Mouse (Mus musculus): ENCODE measurements at regions not wholly inside any gene's neighbourhood (a gene's known extent, or its start where the extent isn't known, plus 50 kb on each side); places are given as distances from the start of the nearest gene placed in this dataset.
A peak's percentile ranks its signal among the peaks of the same experiment; 100 is the strongest.

DNA sequence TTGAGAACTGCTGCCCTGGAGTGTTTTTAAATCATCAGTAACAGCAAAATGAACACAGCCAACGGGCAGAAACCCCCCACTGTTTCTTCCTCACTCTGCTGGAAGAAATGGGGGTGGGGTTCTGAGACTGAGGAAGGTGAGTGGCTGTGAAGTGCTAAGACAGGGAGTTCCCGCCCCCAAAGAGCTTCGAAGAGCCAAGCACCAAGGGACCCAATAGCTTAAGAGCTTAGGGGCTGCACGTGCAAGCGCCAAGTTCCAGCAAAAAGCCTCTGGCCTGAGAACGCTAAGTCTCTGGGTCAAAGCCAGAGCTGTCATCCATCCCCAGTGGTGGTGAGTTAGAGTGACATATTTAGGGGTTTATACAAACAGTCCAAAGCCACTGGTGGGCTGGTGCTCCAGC, 55.1 kb upstream of the Pcbd1 start:
- no peak overlapping the region for H3K9ac ChIP-seq (ENCODE audit: low read length)
- 33% methylated on average over 6 of the region's 6 CpGs for WGBS
- H3K4me2 ChIP-seq (ENCODE audit: low read length), result no peak overlapping the region
- no peak for ATAC-seq (ENCODE audit: insufficient number of reproducible peaks, insufficient read depth, low FRiP score, low read depth)
- H3K9me3 ChIP-seq (ENCODE audit: control insufficient read depth, low read length), result no peaks in the 10 kb centered on the region
- H3K27me3 ChIP-seq (ENCODE audit: control insufficient read depth, insufficient read depth, low read length), result no peaks in the 10 kb centered on the region
- H3K27ac ChIP-seq (replicated peaks in 1 of 2; ENCODE audit: control insufficient read depth in 1 of 2, insufficient read depth in 1 of 2, low read depth in 2 of 2, low read length in 2 of 2), result no peak overlapping the region
- no peak overlapping the region for H3K4me3 ChIP-seq (ENCODE audit: control insufficient read depth in 1 of 2, insufficient read depth in 1 of 2, low read depth in 1 of 2, low read length in 2 of 2)
- no peaks in the 10 kb centered on the region for H3K36me3 ChIP-seq (ENCODE audit: control insufficient read depth, insufficient read depth, low read length)
- H3K4me1 ChIP-seq (ENCODE audit: control insufficient read depth in 2 of 2, insufficient read depth in 2 of 2, low read length in 2 of 2), result no peaks in the 10 kb centered on the region

- H3K4me1 ChIP-seq (ENCODE audit: control insufficient read depth in 2 of 2, insufficient read depth in 2 of 2, low read length in 2 of 2), result peaks cover 15 to 21% of the 10 kb centered on the region in 2 experiments
- H3K4me2 ChIP-seq (ENCODE audit: low read length), result no peak overlapping the region
- no peak overlapping the region for H3K27ac ChIP-seq (replicated peaks in 1 of 2; ENCODE audit: control insufficient read depth in 1 of 2, insufficient read depth in 1 of 2, low read depth in 2 of 2, low read length in 2 of 2)
- no peaks in the 10 kb centered on the region for H3K36me3 ChIP-seq (ENCODE audit: control insufficient read depth, insufficient read depth, low read length)
- H3K4me3 ChIP-seq (ENCODE audit: control insufficient read depth in 1 of 2, insufficient read depth in 1 of 2, low read depth in 1 of 2, low read length in 2 of 2), result no peak overlapping the region
- H3K9ac ChIP-seq (ENCODE audit: low read length), result no peak overlapping the region
- WGBS, result 51% methylated on average over 5 of the region's 5 CpGs
- no peaks in the 10 kb centered on the region for H3K27me3 ChIP-seq (ENCODE audit: control insufficient read depth, insufficient read depth, low read length)
- no peaks in the 10 kb centered on the region for H3K9me3 ChIP-seq (ENCODE audit: control insufficient read depth, low read length)
- no peak for ATAC-seq (ENCODE audit: insufficient number of reproducible peaks, insufficient read depth, low FRiP score, low read depth)
Observed at GRCm38 (mm10) chr10:61028598-61028997, 60.5 kb upstream of the Pcbd1 start.

GRCm38 (mm10) chr10:61027215-61027614, 61.9 kb upstream of the Pcbd1 start:
- H3K4me1 ChIP-seq (ENCODE audit: control insufficient read depth in 2 of 2, insufficient read depth in 2 of 2, low read length in 2 of 2), result peaks cover 15 to 21% of the 10 kb centered on the region in 2 experiments
- H3K4me3 ChIP-seq (ENCODE audit: control insufficient read depth in 1 of 2, insufficient read depth in 1 of 2, low read depth in 1 of 2, low read length in 2 of 2), result no peak overlapping the region
- H3K27me3 ChIP-seq (ENCODE audit: control insufficient read depth, insufficient read depth, low read length), result no peaks in the 10 kb centered on the region
- no peak overlapping the region; the same call in 1 of the 2 replicates for H3K4me2 ChIP-seq (ENCODE audit: low read length)
- 41% methylated on average over 6 of the region's 6 CpGs for WGBS
- H3K9me3 ChIP-seq (ENCODE audit: control insufficient read depth, low read length), result no peaks in the 10 kb centered on the region
- H3K9ac ChIP-seq (ENCODE audit: low read length), result no peak overlapping the region
- H3K36me3 ChIP-seq (ENCODE audit: control insufficient read depth, insufficient read depth, low read length), result no peaks in the 10 kb centered on the region
- no peak for ATAC-seq (ENCODE audit: insufficient number of reproducible peaks, insufficient read depth, low FRiP score, low read depth)
- H3K27ac ChIP-seq (replicated peaks in 1 of 2; ENCODE audit: control insufficient read depth in 1 of 2, insufficient read depth in 1 of 2, low read depth in 2 of 2, low read length in 2 of 2), result peak overlapping the region; percentile 9 to 59; a peak in 2 of 4 replicates

DNA sequence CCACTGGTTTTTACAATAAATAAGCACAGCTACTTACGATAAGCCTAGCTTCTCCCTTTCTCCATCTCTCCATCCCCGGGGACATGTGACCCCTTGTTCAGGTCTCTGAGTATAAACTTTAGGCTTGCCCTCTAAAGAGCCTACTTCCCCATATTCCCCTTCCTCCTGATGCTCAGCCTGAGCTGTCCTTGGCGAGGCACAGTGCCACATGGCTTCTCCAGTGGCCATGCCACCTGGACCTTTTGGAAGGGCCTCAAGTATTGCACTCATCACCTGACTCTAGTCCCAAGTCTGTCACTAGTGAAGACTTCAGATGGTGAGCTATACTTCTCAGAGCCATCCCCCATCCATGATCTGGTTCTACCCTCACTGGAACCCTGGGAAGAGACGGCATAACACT, 64.1 kb upstream of the Pcbd1 start:
- H3K36me3 ChIP-seq (ENCODE audit: control insufficient read depth, insufficient read depth, low read length), result no peaks in the 10 kb centered on the region

GRCm38 (mm10) chr10:61024166-61024565, 65.0 kb upstream of the Pcbd1 start:
- no peak overlapping the region for H3K4me3 ChIP-seq (ENCODE audit: control insufficient read depth in 1 of 2, insufficient read depth in 1 of 2, low read depth in 1 of 2, low read length in 2 of 2)
- H3K27me3 ChIP-seq (ENCODE audit: control insufficient read depth, insufficient read depth, low read length), result no peaks in the 10 kb centered on the region
- no peak overlapping the region for H3K9ac ChIP-seq (ENCODE audit: low read length)
- H3K36me3 ChIP-seq (ENCODE audit: control insufficient read depth, insufficient read depth, low read length), result no peaks in the 10 kb centered on the region
- H3K4me1 ChIP-seq (ENCODE audit: control insufficient read depth in 2 of 2, insufficient read depth in 2 of 2, low read length in 2 of 2), result peaks cover 15 to 21% of the 10 kb centered on the region in 2 experiments
- H3K4me2 ChIP-seq (ENCODE audit: low read length), result no peak overlapping the region
- 46% methylated on average over 3 of the region's 3 CpGs for WGBS
- no peaks in the 10 kb centered on the region for H3K9me3 ChIP-seq (ENCODE audit: control insufficient read depth, low read length)
- no peak for ATAC-seq (ENCODE audit: insufficient number of reproducible peaks, insufficient read depth, low FRiP score, low read depth)
- no peak overlapping the region for H3K27ac ChIP-seq (replicated peaks in 1 of 2; ENCODE audit: control insufficient read depth in 1 of 2, insufficient read depth in 1 of 2, low read depth in 2 of 2, low read length in 2 of 2)

More for the DNA sequence above, 64.1 kb upstream of the Pcbd1 start:
- Histone ChIP-seq H3K4me3 (ENCODE audit: control insufficient read depth in 1 of 2, insufficient read depth in 1 of 2, low read depth in 1 of 2, low read length in 2 of 2) (no peak overlapping the region), H3K9ac (ENCODE audit: low read length) (no peak overlapping the region), H3K9me3 (ENCODE audit: control insufficient read depth, low read length) (no peaks in the 10 kb centered on the region), H3K4me2 (ENCODE audit: low read length) (no peak overlapping the region), H3K27me3 (ENCODE audit: control insufficient read depth, insufficient read depth, low read length) (no peaks in the 10 kb centered on the region), H3K27ac (replicated peaks in 1 of 2; ENCODE audit: control insufficient read depth in 1 of 2, insufficient read depth in 1 of 2, low read depth in 2 of 2, low read length in 2 of 2) (no peak overlapping the region), H3K4me1 (ENCODE audit: control insufficient read depth in 2 of 2, insufficient read depth in 2 of 2, low read length in 2 of 2) (peaks cover 15 to 21% of the 10 kb centered on the region in 2 experiments)
- no peak for ATAC-seq (ENCODE audit: insufficient number of reproducible peaks, insufficient read depth, low FRiP score, low read depth)
- 70% methylated on average over 4 of the region's 4 CpGs for WGBS

DNA sequence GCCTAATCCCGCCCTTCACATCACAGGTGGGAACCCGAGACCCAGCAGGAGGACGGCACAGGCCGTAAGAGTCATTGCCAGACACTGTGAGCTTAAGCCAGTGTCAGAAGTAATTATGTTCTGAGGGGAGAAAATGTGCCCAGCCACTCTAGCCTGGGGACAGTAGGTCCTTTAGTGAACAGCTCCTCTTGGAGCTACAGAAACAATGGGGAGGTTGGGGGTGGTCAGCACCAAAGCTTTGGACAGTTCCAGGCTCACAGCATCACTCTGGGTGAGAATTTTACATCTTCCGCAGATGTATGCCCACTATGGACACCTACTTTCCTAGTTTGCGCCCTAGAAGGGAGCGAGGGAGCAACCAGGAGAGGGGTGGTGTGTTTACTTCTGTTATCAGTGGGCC, 65.7 kb upstream of the Pcbd1 start:
- H3K36me3 ChIP-seq (ENCODE audit: control insufficient read depth, insufficient read depth, low read length), result no peaks in the 10 kb centered on the region
- no peaks in the 10 kb centered on the region for H3K9me3 ChIP-seq (ENCODE audit: control insufficient read depth, low read length)
- no peak overlapping the region for H3K9ac ChIP-seq (ENCODE audit: low read length)
- H3K4me3 ChIP-seq (ENCODE audit: control insufficient read depth in 1 of 2, insufficient read depth in 1 of 2, low read depth in 1 of 2, low read length in 2 of 2), result no peak overlapping the region
- no peaks in the 10 kb centered on the region for H3K27me3 ChIP-seq (ENCODE audit: control insufficient read depth, insufficient read depth, low read length)
- peaks cover 11 to 17% of the 10 kb centered on the region in 2 experiments for H3K4me1 ChIP-seq (ENCODE audit: control insufficient read depth in 2 of 2, insufficient read depth in 2 of 2, low read length in 2 of 2)
- no peak for ATAC-seq (ENCODE audit: insufficient number of reproducible peaks, insufficient read depth, low FRiP score, low read depth)
- 29% methylated on average over 7 of the region's 7 CpGs for WGBS
- H3K27ac ChIP-seq (replicated peaks in 1 of 2; ENCODE audit: control insufficient read depth in 1 of 2, insufficient read depth in 1 of 2, low read depth in 2 of 2, low read length in 2 of 2), result no peak overlapping the region
- H3K4me2 ChIP-seq (ENCODE audit: low read length), result no peak overlapping the region

- ATAC-seq (ENCODE audit: insufficient number of reproducible peaks, insufficient read depth, low FRiP score, low read depth), result no peak
- H3K4me3 ChIP-seq (ENCODE audit: control insufficient read depth in 1 of 2, insufficient read depth in 1 of 2, low read depth in 1 of 2, low read length in 2 of 2), result no peak overlapping the region
- H3K4me1 ChIP-seq (ENCODE audit: control insufficient read depth in 2 of 2, insufficient read depth in 2 of 2, low read length in 2 of 2), result no peaks in the 10 kb centered on the region; a peak in 1 of 4 replicates
Observed at GRCm38 (mm10) chr10:61019566-61019965, 69.6 kb upstream of the Pcbd1 start.

DNA sequence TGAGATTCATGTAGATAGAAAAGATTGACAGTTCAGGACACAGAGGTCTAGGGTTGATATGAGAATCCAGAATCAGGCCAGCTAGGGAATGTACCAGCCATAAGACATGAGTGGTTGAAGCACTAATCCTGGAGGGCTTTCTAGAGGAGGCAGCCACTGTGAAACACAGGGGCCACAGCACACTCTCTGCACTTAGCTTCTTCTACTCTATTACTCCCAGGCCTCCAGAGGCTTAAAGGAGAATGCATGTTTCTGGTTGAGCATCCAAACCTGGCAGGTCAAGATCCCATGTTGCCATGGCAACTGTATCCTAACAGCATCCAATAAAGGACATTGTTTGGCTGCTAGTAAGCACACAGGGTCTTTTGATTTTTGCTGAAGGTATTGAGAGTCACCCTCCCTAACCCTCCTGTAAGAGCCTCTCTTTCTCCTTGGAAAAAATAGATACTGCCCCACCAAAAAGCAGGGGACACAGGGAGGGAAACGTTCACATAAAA, 76.9 kb upstream of the Pcbd1 start:
- H3K4me2 ChIP-seq (ENCODE audit: low read length), result no peak overlapping the region
- 71% methylated on average over 1 of the region's 1 CpGs for WGBS
- H3K36me3 ChIP-seq (ENCODE audit: control insufficient read depth, insufficient read depth, low read length), result no peaks in the 10 kb centered on the region
- no peaks in the 10 kb centered on the region for H3K9me3 ChIP-seq (ENCODE audit: control insufficient read depth, low read length)
- no peaks in the 10 kb centered on the region for H3K27me3 ChIP-seq (ENCODE audit: control insufficient read depth, insufficient read depth, low read length)
- ATAC-seq (ENCODE audit: insufficient number of reproducible peaks, insufficient read depth, low FRiP score, low read depth), result no peak
- no peak overlapping the region for H3K9ac ChIP-seq (ENCODE audit: low read length)
- no peak overlapping the region for H3K4me3 ChIP-seq (ENCODE audit: control insufficient read depth in 1 of 2, insufficient read depth in 1 of 2, low read depth in 1 of 2, low read length in 2 of 2)
- no peaks in the 10 kb centered on the region; a peak in 1 of 4 replicates for H3K4me1 ChIP-seq (ENCODE audit: control insufficient read depth in 2 of 2, insufficient read depth in 2 of 2, low read length in 2 of 2)
- H3K27ac ChIP-seq (replicated peaks in 1 of 2; ENCODE audit: control insufficient read depth in 1 of 2, insufficient read depth in 1 of 2, low read depth in 2 of 2, low read length in 2 of 2), result no peak overlapping the region

More at GRCm38 (mm10) chr10:61019566-61019965, 69.6 kb upstream of the Pcbd1 start:
- Histone ChIP-seq H3K9ac (ENCODE audit: low read length) (no peak overlapping the region), H3K4me2 (ENCODE audit: low read length) (no peak overlapping the region), H3K27me3 (ENCODE audit: control insufficient read depth, insufficient read depth, low read length) (no peaks in the 10 kb centered on the region), H3K9me3 (ENCODE audit: control insufficient read depth, low read length) (no peaks in the 10 kb centered on the region), H3K36me3 (ENCODE audit: control insufficient read depth, insufficient read depth, low read length) (no peaks in the 10 kb centered on the region), H3K27ac (replicated peaks in 1 of 2; ENCODE audit: control insufficient read depth in 1 of 2, insufficient read depth in 1 of 2, low read depth in 2 of 2, low read length in 2 of 2) (no peak overlapping the region)
- 31% methylated on average over 2 of the region's 2 CpGs for WGBS
